Mouse (Mus musculus): ENCODE measurements around the gene Magi1.

- TF ChIP-seq POLR2A (IDR thresholded peaks at IDR 0.05; ENCODE audit: insufficient read length, low read depth) (no peak), MAX (IDR thresholded peaks at IDR 0.05; ENCODE audit: low read depth) (no peak)
These were observed 191.2 kb downstream of the Magi1 start for GRCm38 (mm10) chr6:94092500-94092899.

All from myocyte (in vitro differentiated cells).